Mouse (Mus musculus): ENCODE results near the gene Kcnk7. TPM values are rescaled to one million over a fixed set of nuclear protein-coding genes. Genes with fewer than 3 reads are reported as not detected.
A peak's percentile ranks its signal among the peaks of the same experiment; 100 is the strongest.
"Not testable (repeated sequence)": the region's sequence is repeated elsewhere in the genome, so short reads cannot be mapped to it uniquely, and the experiment has no call there.

Kcnk7 gene
- total RNA-seq (2014; fragmentation: Nextera tagmentation): not detected in 2 replicates
- 0.19 TPM in 1 of 2 replicates, not detected in the other for total RNA-seq (2017)

GRCm38 (mm10) chr19:5704163-5704800 is at the start of gene Kcnk7:
Kcnk7 (plus strand) TSS chr19:5704367.
- ATAC-seq (replicated peaks; ENCODE audit: low FRiP score, low TSS enrichment, poor library complexity, severe bottlenecking): peak; percentile 54

GRCm38 (mm10) chr19:5654720-5655298 is 49.4 kb upstream of the Kcnk7 start:
- no peak for ATAC-seq (replicated peaks; ENCODE audit: low FRiP score, low TSS enrichment, poor library complexity, severe bottlenecking)

GRCm38 (mm10) chr19:5660942-5661751 is 43.0 kb upstream of the Kcnk7 start:
- ATAC-seq (replicated peaks; ENCODE audit: low FRiP score, low TSS enrichment, poor library complexity, severe bottlenecking): no peak

GRCm38 (mm10) chr19:5662310-5662709 is 41.9 kb upstream of the Kcnk7 start:
- ATAC-seq (replicated peaks; ENCODE audit: low FRiP score, low TSS enrichment, poor library complexity, severe bottlenecking): no peak

GRCm38 (mm10) chr19:5662981-5663913 is 40.9 kb upstream of the Kcnk7 start, which contains the start of gene Sipa1:
Sipa1 (minus strand) TSS chr19:5663707.
- ATAC-seq (replicated peaks; ENCODE audit: low FRiP score, low TSS enrichment, poor library complexity, severe bottlenecking): peak; percentile 84

GRCm38 (mm10) chr19:5664669-5665257 is 39.4 kb upstream of the Kcnk7 start:
- ATAC-seq (replicated peaks; ENCODE audit: low FRiP score, low TSS enrichment, poor library complexity, severe bottlenecking): no peak

GRCm38 (mm10) chr19:5665465-5665864 is 38.7 kb upstream of the Kcnk7 start:
- ATAC-seq (replicated peaks; ENCODE audit: low FRiP score, low TSS enrichment, poor library complexity, severe bottlenecking): peak; percentile 63

- no peak for ATAC-seq (replicated peaks; ENCODE audit: low FRiP score, low TSS enrichment, poor library complexity, severe bottlenecking)
These were observed 37.8 kb upstream of the Kcnk7 start for GRCm38 (mm10) chr19:5666386-5666785.

- no peak for ATAC-seq (replicated peaks; ENCODE audit: low FRiP score, low TSS enrichment, poor library complexity, severe bottlenecking)
These were observed 35.8 kb upstream of the Kcnk7 start for GRCm38 (mm10) chr19:5668372-5668771.

GRCm38 (mm10) chr19:5680432-5680831 is 23.7 kb upstream of the Kcnk7 start:
- ATAC-seq (replicated peaks; ENCODE audit: low FRiP score, low TSS enrichment, poor library complexity, severe bottlenecking): no peak

- ATAC-seq (replicated peaks; ENCODE audit: low FRiP score, low TSS enrichment, poor library complexity, severe bottlenecking): no peak
These were observed 19.9 kb upstream of the Kcnk7 start for GRCm38 (mm10) chr19:5684236-5684635.

- ATAC-seq (replicated peaks; ENCODE audit: low FRiP score, low TSS enrichment, poor library complexity, severe bottlenecking): no peak
These were observed 19.2 kb upstream of the Kcnk7 start for GRCm38 (mm10) chr19:5684985-5685384.

GRCm38 (mm10) chr19:5685431-5685830 is 18.7 kb upstream of the Kcnk7 start:
- ATAC-seq (replicated peaks; ENCODE audit: low FRiP score, low TSS enrichment, poor library complexity, severe bottlenecking): no peak

- no peak for ATAC-seq (replicated peaks; ENCODE audit: low FRiP score, low TSS enrichment, poor library complexity, severe bottlenecking)
These were observed 18.3 kb upstream of the Kcnk7 start for GRCm38 (mm10) chr19:5685861-5686260.

GRCm38 (mm10) chr19:5686437-5686836 is 17.7 kb upstream of the Kcnk7 start:
- ATAC-seq (replicated peaks; ENCODE audit: low FRiP score, low TSS enrichment, poor library complexity, severe bottlenecking): no peak

GRCm38 (mm10) chr19:5686954-5687353 is 17.2 kb upstream of the Kcnk7 start:
- ATAC-seq (replicated peaks; ENCODE audit: low FRiP score, low TSS enrichment, poor library complexity, severe bottlenecking): not testable (repeated sequence)

GRCm38 (mm10) chr19:5687738-5688137 is 16.4 kb upstream of the Kcnk7 start:
- ATAC-seq (replicated peaks; ENCODE audit: low FRiP score, low TSS enrichment, poor library complexity, severe bottlenecking): no peak

GRCm38 (mm10) chr19:5688200-5689087 is 15.7 kb upstream of the Kcnk7 start, which contains the start of the genes Map3k11 and Pcnx3:
Map3k11 (plus strand) TSS chr19:5688742.
Pcnx3 (minus strand) TSS chr19:5688908.
- peak; percentile 76 for ATAC-seq (replicated peaks; ENCODE audit: low FRiP score, low TSS enrichment, poor library complexity, severe bottlenecking)

Data from megakaryocyte-erythroid progenitor cell, adult 5-6 weeks (primary cell).